Comparison of ENCODE assay signal across 13 mouse cellular contexts in the genomic region with DNA sequence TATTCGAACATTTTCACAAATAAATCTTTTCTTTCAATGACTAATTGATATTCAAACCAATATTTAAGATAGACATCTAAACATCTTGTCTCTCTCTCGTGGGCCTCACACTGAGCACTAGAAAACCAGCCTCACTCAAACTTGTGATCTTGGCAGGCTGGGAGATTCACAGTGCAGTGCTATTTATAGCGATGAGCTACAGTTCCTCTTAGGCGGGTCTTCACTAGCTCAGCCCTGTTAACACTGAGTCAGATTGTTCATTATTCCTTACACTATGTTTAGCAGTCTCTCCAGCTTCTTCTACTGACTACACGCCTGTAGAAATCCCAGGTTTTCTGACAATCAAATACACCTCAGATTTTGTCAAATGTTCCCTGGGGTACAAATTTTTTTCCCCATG.
A peak's percentile ranks its signal among the peaks of the same experiment; 100 is the strongest.
DNase-seq lines count a peak whose midpoint lies in the region; ATAC-seq lines count a peak whose summit lies in the region.
"Had no signal": no experiment of that assay in that cellular context is flagged by ENCODE, and none has a peak within 500 bp of the region (broad histone marks: within the 10 kb centered on the region; RNA-seq: fewer than 3 reads in every experiment).

No protein-coding gene starts in this region.

- WGBS in forebrain, embryonic 13.5 days: 60% methylated on average over 5 of the region's 5 CpGs
- WGBS in forebrain, embryonic 11.5 days: 69% methylated on average over 5 of the region's 5 CpGs
- WGBS in midbrain, embryonic 10.5 days: 63% methylated on average over 5 of the region's 5 CpGs
- WGBS in midbrain, embryonic 13.5 days: 44% methylated on average over 5 of the region's 5 CpGs
- 57% methylated on average over 5 of the region's 5 CpGs for WGBS in forebrain, embryonic 16.5 days

- H3K4me1 ChIP-seq in forebrain, embryonic 13.5 days: no peaks in the 10 kb centered on the region
- H3K4me1 ChIP-seq in forebrain, embryonic 11.5 days (replicated peaks; ENCODE audit: control insufficient read depth, insufficient read depth, low read length): no peaks in the 10 kb centered on the region
- peaks cover 22% of the 10 kb centered on the region for H3K4me1 ChIP-seq in midbrain, embryonic 10.5 days
- H3K4me1 ChIP-seq in midbrain, embryonic 13.5 days (replicated peaks): peaks cover 7% of the 10 kb centered on the region; the same call in 1 of the 2 replicates
- no peaks in the 10 kb centered on the region for H3K4me1 ChIP-seq in forebrain, embryonic 16.5 days (replicated peaks; ENCODE audit: control insufficient read depth, insufficient read depth, low read length)
- H3K4me1 ChIP-seq: limb, embryonic 13.5 days had no signal

- H3K4me3 ChIP-seq in forebrain, embryonic 13.5 days: no peak overlapping the region
- no peak overlapping the region for H3K4me3 ChIP-seq in forebrain, embryonic 11.5 days (ENCODE audit: low read depth, low read length)
- H3K4me3 ChIP-seq in midbrain, embryonic 10.5 days: no peak overlapping the region
- no peak overlapping the region for H3K4me3 ChIP-seq in midbrain, embryonic 13.5 days (replicated peaks)
- H3K4me3 ChIP-seq in forebrain, embryonic 16.5 days (replicated peaks; ENCODE audit: low read length): no peak overlapping the region
- H3K4me3 ChIP-seq: limb, embryonic 13.5 days had no signal

- ATAC-seq in forebrain, embryonic 13.5 days: peak; percentile 70
- no peak for ATAC-seq in forebrain, embryonic 11.5 days (replicated peaks; ENCODE audit: low FRiP score)
- no peak for ATAC-seq in midbrain, embryonic 13.5 days
- ATAC-seq in forebrain, embryonic 16.5 days: peak; percentile 73

- intact Hi-C loops in heart, postnatal 10 days (cut with DNase I): no loop called here

- no peak overlapping the region for H3K9ac ChIP-seq in forebrain, embryonic 13.5 days
- no peak overlapping the region for H3K9ac ChIP-seq in forebrain, embryonic 11.5 days (ENCODE audit: low read length)
- no peak overlapping the region for H3K9ac ChIP-seq in midbrain, embryonic 13.5 days (replicated peaks)
- no peak overlapping the region for H3K9ac ChIP-seq in forebrain, embryonic 16.5 days (replicated peaks; ENCODE audit: low read depth, low read length)
- H3K9ac ChIP-seq: limb, embryonic 13.5 days had no signal

- no peaks in the 10 kb centered on the region for H3K36me3 ChIP-seq in forebrain, embryonic 13.5 days (ENCODE audit: poor library complexity, severe bottlenecking)
- no peaks in the 10 kb centered on the region for H3K36me3 ChIP-seq in forebrain, embryonic 11.5 days (ENCODE audit: control insufficient read depth, insufficient read depth, low read length)
- no peaks in the 10 kb centered on the region for H3K36me3 ChIP-seq in midbrain, embryonic 10.5 days
- H3K36me3 ChIP-seq in midbrain, embryonic 13.5 days: no peaks in the 10 kb centered on the region
- H3K36me3 ChIP-seq in forebrain, embryonic 16.5 days (ENCODE audit: control insufficient read depth, insufficient read depth): no peaks in the 10 kb centered on the region
- H3K36me3 ChIP-seq: limb, embryonic 13.5 days had no signal

- no peak for DNase-seq in forebrain, embryonic 11.5 days (ENCODE audit: low spot score)
- DNase-seq in midbrain, embryonic 10.5 days (ENCODE audit: low spot score): no peak
- peak; percentile 34 to 62 for DNase-seq in heart, postnatal 10 days
- DNase-seq in T-cell, adult 2 months (ENCODE audit: low spot score): no peak
- no peak for DNase-seq in spleen, postnatal 10 days (ENCODE audit: low spot score in 2 of 2)
- DNase-seq: B cell, adult 2 months; cerebellum, adult 11-12 months; kidney, adult 8-10 months; thymus, postnatal 25 days had no signal

- H3K9me3 ChIP-seq in forebrain, embryonic 13.5 days (replicated peaks): no peaks in the 10 kb centered on the region
- no peaks in the 10 kb centered on the region for H3K9me3 ChIP-seq in forebrain, embryonic 11.5 days (ENCODE audit: control insufficient read depth, low read length)
- no peaks in the 10 kb centered on the region for H3K9me3 ChIP-seq in midbrain, embryonic 10.5 days (replicated peaks)
- H3K9me3 ChIP-seq in midbrain, embryonic 13.5 days: no peaks in the 10 kb centered on the region
- no peaks in the 10 kb centered on the region for H3K9me3 ChIP-seq in forebrain, embryonic 16.5 days (ENCODE audit: control insufficient read depth, low read length)
- H3K9me3 ChIP-seq: limb, embryonic 13.5 days had no signal

- H3K27ac ChIP-seq in forebrain, embryonic 13.5 days: no peak overlapping the region
- H3K27ac ChIP-seq in forebrain, embryonic 11.5 days (ENCODE audit: low read depth, low read length): no peak overlapping the region
- 0 out of 2 replicates have a peak overlapping the region, but pooled peaks have one; percentile 33 for H3K27ac ChIP-seq in midbrain, embryonic 10.5 days (replicated peaks)
- no peak overlapping the region for H3K27ac ChIP-seq in midbrain, embryonic 13.5 days
- H3K27ac ChIP-seq in forebrain, embryonic 16.5 days (ENCODE audit: low read length): no peak overlapping the region
- H3K27ac ChIP-seq: limb, embryonic 13.5 days had no signal

- H3K4me2 ChIP-seq in forebrain, embryonic 13.5 days: no peak overlapping the region
- no peak overlapping the region for H3K4me2 ChIP-seq in forebrain, embryonic 11.5 days (ENCODE audit: low read depth, low read length, severe bottlenecking)
- H3K4me2 ChIP-seq in midbrain, embryonic 13.5 days (replicated peaks): no peak overlapping the region
- no peak overlapping the region for H3K4me2 ChIP-seq in forebrain, embryonic 16.5 days (ENCODE audit: low read length)
- H3K4me2 ChIP-seq: limb, embryonic 13.5 days had no signal

- no peaks in the 10 kb centered on the region for H3K27me3 ChIP-seq in forebrain, embryonic 13.5 days
- no peaks in the 10 kb centered on the region for H3K27me3 ChIP-seq in forebrain, embryonic 11.5 days (ENCODE audit: control insufficient read depth, insufficient read depth, low read length)
- no peaks in the 10 kb centered on the region for H3K27me3 ChIP-seq in midbrain, embryonic 10.5 days (ENCODE audit: low read depth, poor library complexity, severe bottlenecking)
- no peaks in the 10 kb centered on the region for H3K27me3 ChIP-seq in midbrain, embryonic 13.5 days
- no peaks in the 10 kb centered on the region for H3K27me3 ChIP-seq in forebrain, embryonic 16.5 days (replicated peaks; ENCODE audit: control insufficient read depth, insufficient read depth, low read length)
- H3K27me3 ChIP-seq: limb, embryonic 13.5 days had no signal

Comparison
In these comparisons a context has a peak if more than half of its experiments do, and no peak if none do; other contexts are left out.
1. ATAC-seq: peak in forebrain, embryonic 13.5 days (single experiment) and forebrain, embryonic 16.5 days (single experiment); none in forebrain, embryonic 11.5 days (single experiment) and midbrain, embryonic 13.5 days (single experiment).
2. DNase-seq: peak in heart, postnatal 10 days (2 of 2); none in forebrain, embryonic 11.5 days (single experiment), midbrain, embryonic 10.5 days (single experiment), T-cell, adult 2 months (single experiment) and spleen, postnatal 10 days (0 of 2).